Mouse (Mus musculus) forebrain, embryonic 14.5 days (tissue): Measurements from ENCODE around the gene Rabggtb. TPM values are rescaled to one million over a fixed set of nuclear protein-coding genes. Genes with fewer than 3 reads are reported as not detected.

ENCODE experiments used
- ATAC-seq: fragments of 200-750 bp; cut with Nextera tagmentation; 2 replicates; pipeline ENCODE4 v1.8.0; 2017; ENCODE audit warnings: mild to moderate bottlenecking, moderate library complexity
- DNase-seq: peaks from one replicate; pipeline ENCODE4 v3.0.0-alpha.2; 2015; ENCODE audit warnings: low spot score
- H3K27ac ChIP-seq: fragments of 300-500 bp; sonication (generic); 2 replicates; pipeline ENCODE4 v1.5.1; 2014; ENCODE audit warnings: low read depth, mild to moderate bottlenecking, control low read depth, low read length, moderate library complexity
- H3K27me3 ChIP-seq: fragments of 300-500 bp; sonication (generic); replicated peaks from 2 replicates; pipeline ENCODE4 v1.6.1; 2014; ENCODE audit warnings: low read length, control low read depth, mixed read lengths; ENCODE audit not compliant: control insufficient read depth, insufficient read depth
- H3K36me3 ChIP-seq: fragments of 300-500 bp; sonication (generic); 2 replicates; pipeline ENCODE4 v1.6.1; 2014; ENCODE audit warnings: low read length, control low read depth; ENCODE audit not compliant: control insufficient read depth, insufficient read depth
- H3K4me1 ChIP-seq: fragments of 300-500 bp; sonication (generic); 2 replicates; pipeline ENCODE4 v1.6.1; 2014; ENCODE audit warnings: antibody characterized with exemption, low read length, control low read depth; ENCODE audit not compliant: control insufficient read depth, insufficient read depth
- H3K4me2 ChIP-seq: fragments of 300-500 bp; sonication (generic); 2 replicates; pipeline ENCODE4 v1.6.1; 2014; ENCODE audit warnings: mild to moderate bottlenecking, control low read depth, low read length
- H3K4me3 ChIP-seq: fragments of 300-500 bp; sonication (generic); 2 replicates; pipeline ENCODE4 v1.5.1; 2014; ENCODE audit warnings: low read depth, low read length, control low read depth
- H3K9ac ChIP-seq: fragments of 300-500 bp; sonication (generic); 2 replicates; pipeline ENCODE4 v1.6.1; 2014; ENCODE audit warnings: mild to moderate bottlenecking, low read length, control low read depth, moderate library complexity
- H3K9me3 ChIP-seq: fragments of 300-500 bp; sonication (generic); replicated peaks from 2 replicates; pipeline ENCODE4 v1.6.1; 2016; ENCODE audit warnings: low read length, control low read depth, mixed read lengths; ENCODE audit not compliant: control insufficient read depth
- WGBS: fragments of 180-500 bp; shearing (Covaris S2); extraction: QIAGEN DNeasy Blood & Tissue Kit; methylation state at CpG from one replicate; pipeline ENCODE4 v1.1.7; 2014; 5-methylcytosine and 5-hydroxymethylcytosine counted together
- polyA plus RNA-seq: library from polyadenylated mRNA; unstranded; fragments of >200 nt; fragmentation: Nextera tagmentation; extraction: Ambion mirVana; gene quantifications from 2 replicates; pipeline ENCODE4 v1.2.1, GENCODE M21; 2014

Rabggtb gene
- polyA plus RNA-seq, 1 experiment from 2014 or later: 55.4 TPM

DNA sequence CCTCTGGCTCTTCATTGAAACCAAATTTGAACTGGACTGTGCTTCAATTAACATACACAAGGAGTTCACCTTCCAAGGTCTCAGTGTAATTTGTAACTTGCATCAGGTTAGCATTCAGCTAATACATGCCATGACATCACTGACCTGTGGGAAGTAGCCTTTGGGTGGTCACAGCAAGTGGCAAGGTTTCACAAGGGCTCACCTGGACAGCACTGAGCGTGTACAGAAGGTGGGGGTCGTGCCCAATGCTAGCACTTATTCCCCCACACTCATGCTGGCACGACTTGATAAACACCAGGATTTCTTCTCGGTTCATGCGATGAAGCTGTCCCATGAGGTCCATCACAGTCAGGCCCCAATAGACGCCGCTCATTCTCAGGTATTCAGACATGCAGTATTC lies 2.3 kb downstream of the Rabggtb start:
- no peaks in the 10 kb centered on the region for H3K27me3 ChIP-seq
- H3K4me2 ChIP-seq: peak overlapping the region; percentile 79; the same call in 1 of the 2 replicates
- no peak overlapping the region; the same call in 1 of the 2 replicates for H3K9ac ChIP-seq
- H3K4me1 ChIP-seq: peaks cover 18% of the 10 kb centered on the region
- ATAC-seq (no peak), DNase-seq (no peak)
- H3K36me3 ChIP-seq: peaks cover 60% of the 10 kb centered on the region
- no peak overlapping the region for H3K4me3 ChIP-seq
- H3K9me3 ChIP-seq: no peaks in the 10 kb centered on the region
- WGBS: 79% methylated on average over 7 of the region's 7 CpGs
- H3K27ac ChIP-seq: no peak overlapping the region

DNA sequence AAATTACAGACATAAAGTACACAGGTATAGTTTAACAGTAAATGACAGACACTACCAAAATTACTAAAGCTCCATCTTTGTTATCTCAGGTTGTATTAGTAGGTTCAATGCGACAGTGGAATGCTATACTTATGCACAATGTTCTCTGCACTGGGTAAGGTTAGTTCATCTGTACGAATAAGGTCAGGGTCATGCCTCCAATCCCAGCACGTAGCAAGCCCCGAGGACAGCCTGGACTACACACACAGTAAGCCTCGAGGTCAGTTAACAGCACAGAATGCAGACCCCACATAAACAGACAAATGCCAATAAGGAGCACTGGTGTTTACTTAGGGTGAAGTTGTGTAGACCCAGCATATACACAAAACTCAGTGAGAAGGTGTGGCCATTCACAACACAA lies 3.9 kb downstream of the Rabggtb start:
- Histone ChIP-seq H3K4me3 (no peak overlapping the region), H3K9me3 (no peaks in the 10 kb centered on the region), H3K27ac (no peak overlapping the region), H3K9ac (no peak overlapping the region), H3K36me3 (peaks cover 75% of the 10 kb centered on the region), H3K27me3 (no peaks in the 10 kb centered on the region), H3K4me1 (peaks cover 18% of the 10 kb centered on the region), H3K4me2 (no peak overlapping the region)
- ATAC-seq (no peak), DNase-seq (no peak)
- 82% methylated on average over 5 of the region's 5 CpGs for WGBS

DNA sequence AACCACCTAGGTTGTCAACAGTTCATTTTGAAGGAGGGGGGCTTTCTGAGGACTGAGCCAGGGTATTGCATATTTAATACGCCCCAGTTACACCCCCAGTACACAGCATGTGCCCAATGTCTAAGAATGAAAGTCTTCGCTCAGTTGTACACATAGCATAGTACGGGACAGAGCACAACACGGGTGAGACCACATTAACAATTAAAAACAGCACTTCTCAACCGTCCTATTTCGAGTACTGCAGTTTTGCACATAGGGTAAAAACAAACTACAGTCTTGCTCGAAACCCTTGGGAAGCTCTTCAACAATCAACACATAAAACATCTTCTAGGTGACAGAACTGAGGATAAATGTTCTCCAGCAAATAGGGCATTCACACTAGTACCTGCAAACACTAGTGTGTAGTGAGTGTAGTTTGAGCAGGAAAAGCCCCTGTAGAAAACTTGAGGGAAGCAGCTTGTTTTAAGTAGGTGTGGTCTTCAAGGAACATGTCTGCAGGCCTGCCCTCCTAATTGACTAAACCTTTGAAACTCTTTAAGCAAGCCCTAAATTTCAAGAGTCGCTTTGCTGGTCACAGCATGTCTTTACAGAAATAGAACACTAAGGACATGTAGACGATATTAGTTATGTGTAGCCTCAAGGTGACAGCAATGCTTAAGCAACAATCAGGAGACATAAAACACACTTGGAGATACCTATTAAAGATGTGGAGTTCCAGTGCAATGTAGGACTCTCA lies 6.5 kb downstream of the Rabggtb start, which contains the start of gene Msh4:
Gene Msh4, minus strand, starts transcription at position 3 of the 736 bp plus-strand sequence.
- Histone ChIP-seq H3K27me3 (no peaks in the 10 kb centered on the region), H3K36me3 (peaks cover 82% of the 10 kb centered on the region), H3K9ac (no peak within 1 kb of the TSS), H3K27ac (no peak within 1 kb of the TSS), H3K4me3 (no peak within 1 kb of the TSS), H3K4me1 (peaks cover 14% of the 10 kb centered on the region), H3K9me3 (no peaks in the 10 kb centered on the region), H3K4me2 (no peak within 1 kb of the TSS)
- 86% methylated on average over 9 of the region's 9 CpGs for WGBS
- no peak for ATAC-seq
- no peak for DNase-seq

- peak; percentile 45 for ATAC-seq
- peaks cover 74% of the 10 kb centered on the region for H3K36me3 ChIP-seq
These were observed 7.3 kb downstream of the Rabggtb start for GRCm38 (mm10) chr3:153905251-153906135.

DNA sequence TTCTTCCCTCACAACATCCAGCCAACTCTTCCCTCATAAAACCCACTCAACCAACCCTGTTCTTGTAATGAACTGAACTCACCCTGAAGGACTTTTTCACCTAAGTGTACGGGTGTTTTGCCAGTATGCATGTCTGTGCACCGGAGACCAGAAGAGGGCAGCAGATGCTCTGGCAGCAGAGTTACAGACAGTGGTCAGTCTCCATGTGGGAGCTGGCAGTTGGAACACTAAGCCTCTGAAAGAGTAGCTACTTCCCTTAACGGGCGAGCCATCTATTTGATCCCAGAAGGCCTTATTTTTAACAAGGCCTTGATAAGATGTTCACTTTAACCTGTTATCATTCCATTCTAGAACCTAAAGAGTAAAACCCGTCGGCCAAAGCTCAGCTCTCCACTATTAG lies 8.2 kb downstream of the Rabggtb start:
- Histone ChIP-seq H3K27ac (no peak overlapping the region), H3K27me3 (no peaks in the 10 kb centered on the region), H3K4me1 (peaks cover 3% of the 10 kb centered on the region; the same call in 1 of the 2 replicates), H3K4me2 (no peak overlapping the region), H3K36me3 (peaks cover 65% of the 10 kb centered on the region), H3K9ac (no peak overlapping the region), H3K9me3 (no peaks in the 10 kb centered on the region), H3K4me3 (no peak overlapping the region)
- DNase-seq (peak; percentile 43), ATAC-seq (peak; percentile 46; the same call in 1 of the 2 replicates)
- WGBS: 68% methylated on average over 6 of the region's 6 CpGs

More at GRCm38 (mm10) chr3:153905251-153906135, 7.3 kb downstream of the Rabggtb start:
- H3K27ac ChIP-seq: no peak overlapping the region
- H3K4me3 ChIP-seq: no peak overlapping the region
- WGBS: 85% methylated on average over 49 of the region's 49 CpGs
- DNase-seq: no peak
- no peaks in the 10 kb centered on the region for H3K27me3 ChIP-seq
- H3K9me3 ChIP-seq: no peaks in the 10 kb centered on the region
- H3K4me1 ChIP-seq: peaks cover 7% of the 10 kb centered on the region
- H3K4me2 ChIP-seq: no peak overlapping the region
- no peak overlapping the region for H3K9ac ChIP-seq

DNA sequence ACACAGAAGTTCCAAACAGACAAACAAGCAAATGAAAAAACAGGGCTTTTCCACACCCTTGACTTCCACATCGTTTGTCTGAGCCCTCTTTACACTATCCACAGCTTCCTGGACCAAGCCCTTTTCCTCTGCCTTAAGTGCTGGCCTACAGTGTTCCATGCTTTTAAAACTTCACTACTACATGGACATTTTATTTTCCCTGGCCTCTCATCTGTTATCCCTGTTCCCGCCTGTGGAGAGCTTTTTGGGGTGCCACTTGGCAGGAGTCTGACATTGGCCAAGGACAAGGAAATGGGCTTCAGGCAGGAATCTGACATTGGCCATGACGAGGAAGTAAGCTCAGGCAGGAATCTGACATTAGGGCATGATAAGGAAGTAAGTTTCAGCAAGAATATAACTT lies 10.2 kb downstream of the Rabggtb start:
- no peak overlapping the region for H3K4me2 ChIP-seq
- H3K4me3 ChIP-seq: no peak overlapping the region
- peaks cover 45% of the 10 kb centered on the region for H3K36me3 ChIP-seq
- H3K9ac ChIP-seq: no peak overlapping the region
- no peak for ATAC-seq
- DNase-seq: no peak
- H3K27ac ChIP-seq: no peak overlapping the region
- H3K9me3 ChIP-seq: no peaks in the 10 kb centered on the region
- 75% methylated on average over 3 of the region's 3 CpGs for WGBS
- no peaks in the 10 kb centered on the region for H3K4me1 ChIP-seq
- no peaks in the 10 kb centered on the region for H3K27me3 ChIP-seq

DNA sequence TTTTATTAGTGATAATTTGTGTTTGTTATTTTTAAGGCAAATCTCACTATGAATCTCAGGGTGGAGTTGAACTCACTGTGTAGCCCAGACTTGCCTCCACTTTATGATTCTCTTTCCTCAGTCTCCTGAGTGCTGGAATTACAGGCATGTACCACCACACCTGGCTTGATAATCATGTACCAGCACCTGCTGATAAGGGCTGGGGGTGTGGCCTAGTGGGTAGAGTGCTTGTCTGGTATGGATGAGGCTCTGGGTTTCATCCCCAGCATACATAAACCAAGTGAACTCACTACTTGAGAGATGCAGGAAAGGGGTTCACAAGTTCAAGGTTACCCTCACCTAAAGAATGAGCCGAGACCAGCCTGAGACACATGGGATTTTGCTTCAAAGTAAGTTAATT lies 10.9 kb downstream of the Rabggtb start:
- H3K4me2 ChIP-seq: no peak overlapping the region
- no peak overlapping the region for H3K9ac ChIP-seq
- no peaks in the 10 kb centered on the region for H3K9me3 ChIP-seq
- no peaks in the 10 kb centered on the region for H3K4me1 ChIP-seq
- H3K4me3 ChIP-seq: no peak overlapping the region
- ATAC-seq: no peak
- H3K27ac ChIP-seq: no peak overlapping the region
- 93% methylated on average over 1 of the region's 1 CpGs for WGBS
- H3K36me3 ChIP-seq: peaks cover 38% of the 10 kb centered on the region
- H3K27me3 ChIP-seq: no peaks in the 10 kb centered on the region
- no peak for DNase-seq

DNA sequence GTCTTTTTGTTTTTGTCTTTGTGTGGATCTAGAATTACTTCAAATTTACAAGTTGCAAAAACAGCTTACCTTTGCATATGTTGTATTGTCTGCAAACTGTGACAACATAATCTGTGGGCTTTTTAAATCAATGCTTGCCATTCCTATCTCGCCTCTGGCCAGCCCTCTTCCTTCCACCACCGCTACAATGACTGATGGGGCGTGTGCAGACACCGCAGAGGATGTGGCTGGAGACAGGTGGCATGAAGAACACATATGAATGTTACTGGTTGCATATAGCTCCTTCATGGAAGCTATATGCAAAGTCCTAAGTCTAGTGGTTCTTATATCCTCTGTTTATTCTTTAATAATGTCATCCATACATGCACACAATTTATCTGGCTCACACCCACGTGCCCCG lies 15.6 kb downstream of the Rabggtb start:
- Histone ChIP-seq H3K4me2 (no peak overlapping the region), H3K9ac (no peak overlapping the region), H3K27me3 (no peaks in the 10 kb centered on the region), H3K4me3 (no peak overlapping the region), H3K9me3 (no peaks in the 10 kb centered on the region), H3K36me3 (no peaks in the 10 kb centered on the region), H3K4me1 (no peaks in the 10 kb centered on the region), H3K27ac (no peak overlapping the region)
- WGBS: 78% methylated on average over 6 of the region's 6 CpGs
- ATAC-seq (no peak), DNase-seq (no peak)

DNA sequence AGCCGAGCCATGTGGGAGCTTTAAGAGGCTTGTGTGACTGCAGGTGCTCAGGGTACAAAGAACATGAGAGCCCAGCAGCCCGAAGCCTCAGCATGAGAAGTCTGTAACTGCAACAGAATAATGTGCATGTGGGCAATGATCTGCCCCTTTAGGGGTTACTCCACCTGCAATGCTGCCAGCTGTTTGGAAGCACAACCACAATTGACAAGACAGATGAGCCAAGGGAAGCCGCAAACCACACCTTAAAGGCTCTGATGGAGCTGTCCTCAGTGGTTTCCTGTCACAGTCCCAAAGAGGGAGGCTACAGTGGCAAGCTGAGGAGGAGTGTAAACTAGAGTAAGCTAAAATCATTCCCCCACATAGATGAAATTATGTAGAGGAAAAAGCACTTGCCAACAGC lies 17.4 kb downstream of the Rabggtb start:
- ATAC-seq: no peak
- no peaks in the 10 kb centered on the region for H3K27me3 ChIP-seq
- no peaks in the 10 kb centered on the region for H3K9me3 ChIP-seq
- H3K4me2 ChIP-seq: no peak overlapping the region
- no peak overlapping the region for H3K4me3 ChIP-seq
- H3K9ac ChIP-seq: no peak overlapping the region
- H3K27ac ChIP-seq: no peak overlapping the region
- WGBS: 87% methylated on average over 3 of the region's 3 CpGs
- DNase-seq: no peak
- no peaks in the 10 kb centered on the region for H3K36me3 ChIP-seq
- H3K4me1 ChIP-seq: no peaks in the 10 kb centered on the region
